Mouse (Mus musculus) ES-E14 (cell line): Measurements from ENCODE around the gene Morn1. TPM values are rescaled to one million over a fixed set of nuclear protein-coding genes. Genes with fewer than 3 reads are reported as not detected.

Experiments used
- DNase-seq: peaks from one replicate; pipeline ENCODE4 v3.0.0-alpha.2; 2013; ENCODE audit warnings: low read depth, low spot score
- H3K27ac ChIP-seq: 2 replicates; pipeline ENCODE4 v1.5.1; 2012; ENCODE audit warnings: low read depth, mild to moderate bottlenecking, low read length, moderate library complexity, mixed read lengths; ENCODE audit not compliant: poor library complexity, insufficient read depth, severe bottlenecking
- H3K36me3 ChIP-seq: 2 replicates; pipeline ENCODE4 v1.6.1; 2012; ENCODE audit warnings: mild to moderate bottlenecking, low read length, moderate library complexity, mixed read lengths; ENCODE audit not compliant: control insufficient read depth, poor library complexity, insufficient read depth, severe bottlenecking
- H3K4me1 ChIP-seq, 2 experiments: fragments of 150-350 bp in 1 of 2; sonication (generic) in 1 of 2; 2 replicates each; pipeline ENCODE4 v1.6.1; 2012; ENCODE audit warnings: low read length in 2 of 2, mild to moderate bottlenecking in 1 of 2, mixed read lengths in 1 of 2; ENCODE audit not compliant: control insufficient read depth in 2 of 2, insufficient read depth in 2 of 2, poor library complexity in 1 of 2
- H3K4me3 ChIP-seq, 2 experiments: fragments of 150-350 bp in 1 of 2; sonication (generic) in 1 of 2; 2 replicates each; pipeline ENCODE4 v1.5.1; 2012; ENCODE audit warnings: low read length in 2 of 2, low read depth in 1 of 2, mild to moderate bottlenecking in 1 of 2, mixed read lengths in 1 of 2; ENCODE audit not compliant: insufficient read depth in 1 of 2, poor library complexity in 1 of 2, severe bottlenecking in 1 of 2
- H3K9ac ChIP-seq: 2 replicates; pipeline ENCODE4 v1.6.1; 2012; ENCODE audit warnings: low read depth, mild to moderate bottlenecking, low read length, mixed read lengths; ENCODE audit not compliant: poor library complexity, insufficient read depth, severe bottlenecking
- H3K9me3 ChIP-seq: fragments of 150-350 bp; sonication (generic); 2 replicates; pipeline ENCODE4 v1.6.1; 2012; ENCODE audit warnings: low read depth, mild to moderate bottlenecking, low read length; ENCODE audit not compliant: control insufficient read depth, insufficient read depth
- CHD2 ChIP-seq: IDR thresholded peaks from 2 replicates; pipeline ENCODE4 v1.6.1; 2014; ENCODE audit warnings: mild to moderate bottlenecking, low read depth, low read length, inconsistent platforms
- HCFC1 ChIP-seq: IDR thresholded peaks from 2 replicates; pipeline ENCODE4 v1.6.1; 2012; ENCODE audit warnings: low read length, inconsistent platforms, borderline replicate concordance; ENCODE audit not compliant: insufficient read depth
- MAFK ChIP-seq: IDR thresholded peaks from 2 replicates; pipeline ENCODE4 v1.6.1; 2014; ENCODE audit warnings: mild to moderate bottlenecking, low read depth, low read length, inconsistent platforms; ENCODE audit not compliant: insufficient read depth
- ZC3H11A ChIP-seq: IDR thresholded peaks from 2 replicates; pipeline ENCODE4 v1.6.1; 2012; ENCODE audit warnings: low read depth, mild to moderate bottlenecking, inconsistent platforms, low read length, borderline replicate concordance
- ZNF384 ChIP-seq: IDR thresholded peaks from 2 replicates; pipeline ENCODE4 v1.6.1; 2012; ENCODE audit warnings: low read depth, low read length, inconsistent platforms
- in situ Hi-C, 2 experiments: fragments of 600-800 bp; cut with MboI; formaldehyde crosslinking; loops; one replicate each; pipeline ENCODE4 v1.15.1; 2025; ENCODE audit warnings: low sequenced_read_pairs in 2 of 2, inconsistent platforms in 1 of 2; ENCODE audit not compliant: unreplicated experiment in 2 of 2
- total RNA-seq: library from RNA; depleted of rRNA; stranded (reverse); fragments of 300-350 nt; gene quantifications from 2 replicates; pipeline ENCODE4 v1.2.3, GENCODE M21; 2012

Gene Morn1
- total RNA-seq, 1 experiment, result 3.4 TPM

GRCm38 (mm10) chr4:155178274-155178673 lies 91.9 kb downstream of the Morn1 start:
- Histone ChIP-seq H3K4me1 (peaks cover 26 to 52% of the 10 kb centered on the region in 2 experiments), H3K9me3 (no peaks in the 10 kb centered on the region), H3K9ac (no peak overlapping the region; the same call in 1 of the 2 replicates), H3K36me3 (peaks cover 3% of the 10 kb centered on the region; the same call in 1 of the 2 replicates), H3K27ac (peak overlapping the region; percentile 57), H3K4me3 (no peak overlapping the region)
- DNase-seq, result peak; percentile 50
- peak; percentile 40; the same call in 1 of the 2 replicates for TF ChIP-seq HCFC1
- 0 out of 2 replicates have a peak, but pooled peaks have one; percentile 29 for TF ChIP-seq CHD2
- TF ChIP-seq MAFK, result no peak
- TF ChIP-seq ZNF384, result peak; percentile 24; the same call in 1 of the 2 replicates
- TF ChIP-seq ZC3H11A, result no peak
- in situ Hi-C loops, result no loop called here

GRCm38 (mm10) chr4:155178981-155179512 lies 92.7 kb downstream of the Morn1 start:
- H3K9me3 ChIP-seq, result no peaks in the 10 kb centered on the region
- peaks cover 28 to 50% of the 10 kb centered on the region in 2 experiments for H3K4me1 ChIP-seq
- no peak for TF ChIP-seq MAFK
- TF ChIP-seq ZC3H11A, result no peak
- TF ChIP-seq ZNF384, result no peak
- TF ChIP-seq CHD2, result no peak
- TF ChIP-seq HCFC1, result no peak
- in situ Hi-C loops, result no loop called here
- H3K9ac ChIP-seq, result no peak overlapping the region
- H3K4me3 ChIP-seq, result no peak overlapping the region
- H3K36me3 ChIP-seq, result peaks cover 3% of the 10 kb centered on the region; the same call in 1 of the 2 replicates
- no peak for DNase-seq
- peak overlapping the region; percentile 57 for H3K27ac ChIP-seq

GRCm38 (mm10) chr4:155183201-155183600 lies 96.8 kb downstream of the Morn1 start:
- Histone ChIP-seq H3K4me1 (peaks cover 27 to 48% of the 10 kb centered on the region in 2 experiments), H3K36me3 (peaks cover 8% of the 10 kb centered on the region; the same call in 1 of the 2 replicates), H3K27ac (no peak overlapping the region), H3K9me3 (no peaks in the 10 kb centered on the region), H3K4me3 (no peak overlapping the region), H3K9ac (no peak overlapping the region)
- in situ Hi-C loops, result no loop called here
- no peak for DNase-seq
- TF ChIP-seq CHD2, result no peak
- no peak for TF ChIP-seq ZC3H11A
- no peak for TF ChIP-seq MAFK
- no peak for TF ChIP-seq HCFC1
- TF ChIP-seq ZNF384, result no peak

GRCm38 (mm10) chr4:155184248-155185070 lies 98.1 kb downstream of the Morn1 start:
- TF ChIP-seq HCFC1 (no peak), MAFK (no peak), ZC3H11A (no peak), CHD2 (no peak), ZNF384 (no peak)
- Histone ChIP-seq H3K4me1 (peaks cover 36 to 47% of the 10 kb centered on the region in 2 experiments), H3K27ac (no peak overlapping the region), H3K9ac (no peak overlapping the region), H3K36me3 (peaks cover 8% of the 10 kb centered on the region; the same call in 1 of the 2 replicates), H3K4me3 (no peak overlapping the region), H3K9me3 (no peaks in the 10 kb centered on the region)
- DNase-seq, result no peak
- in situ Hi-C loops, result no loop called here
